Mouse (Mus musculus) midbrain, embryonic 14.5 days (tissue): ENCODE data around the gene Kcnk5. TPM values are rescaled to one million over a fixed set of nuclear protein-coding genes. Genes with fewer than 3 reads are reported as not detected.
A peak's percentile ranks its signal among the peaks of the same experiment; 100 is the strongest.

Experiments used
- ATAC-seq: fragments of 200-750 bp; cut with Nextera tagmentation; 2 replicates; pipeline ENCODE4 v1.8.0; 2017; ENCODE audit warnings: moderate number of reproducible peaks, moderate library complexity; ENCODE audit not compliant: low FRiP score, low TSS enrichment
- DNase-seq: peaks from one replicate; pipeline ENCODE4 v3.0.0-alpha.2; 2015
- H3K27ac ChIP-seq: fragments of 300-500 bp; sonication (generic); replicated peaks from 2 replicates; pipeline ENCODE4 v1.5.1; 2014; ENCODE audit warnings: mild to moderate bottlenecking, low read depth, low read length, moderate library complexity
- H3K27me3 ChIP-seq: fragments of 300-500 bp; sonication (generic); 2 replicates; pipeline ENCODE4 v1.6.1; 2014; ENCODE audit warnings: low read length, control low read depth, mixed read lengths; ENCODE audit not compliant: control insufficient read depth, insufficient read depth
- H3K36me3 ChIP-seq: fragments of 300-500 bp; sonication (generic); 2 replicates; pipeline ENCODE4 v1.6.1; 2014; ENCODE audit warnings: low read length, control low read depth; ENCODE audit not compliant: control insufficient read depth, insufficient read depth
- H3K4me1 ChIP-seq: fragments of 300-500 bp; sonication (generic); 2 replicates; pipeline ENCODE4 v1.6.1; 2014; ENCODE audit warnings: mild to moderate bottlenecking, antibody characterized with exemption, low read length, control low read depth; ENCODE audit not compliant: control insufficient read depth, insufficient read depth
- H3K4me2 ChIP-seq: fragments of 300-500 bp; sonication (generic); 2 replicates; pipeline ENCODE4 v1.6.1; 2014; ENCODE audit warnings: mild to moderate bottlenecking, low read length, moderate library complexity
- H3K4me3 ChIP-seq: fragments of 300-500 bp; sonication (generic); replicated peaks from 2 replicates; pipeline ENCODE4 v1.5.1; 2014; ENCODE audit warnings: low read depth, low read length
- H3K9ac ChIP-seq: fragments of 300-500 bp; sonication (generic); replicated peaks from 2 replicates; pipeline ENCODE4 v1.6.1; 2014; ENCODE audit warnings: mild to moderate bottlenecking, low read length, moderate library complexity
- H3K9me3 ChIP-seq: fragments of 300-500 bp; sonication (generic); 2 replicates; pipeline ENCODE4 v1.6.1; 2016; ENCODE audit warnings: low read length, control low read depth, mixed read lengths; ENCODE audit not compliant: control insufficient read depth
- WGBS: fragments of 180-500 bp; shearing (Covaris S2); extraction: QIAGEN DNeasy Blood & Tissue Kit; methylation state at CpG from one replicate; pipeline ENCODE4 v1.1.7; 2014; 5-methylcytosine and 5-hydroxymethylcytosine counted together
- polyA plus RNA-seq: library from polyadenylated mRNA; unstranded; fragments of >200 nt; fragmentation: Nextera tagmentation; extraction: Ambion mirVana; gene quantifications from 2 replicates; pipeline ENCODE4 v1.2.1, GENCODE M21; 2014

The Kcnk5 gene
- polyA plus RNA-seq, 1 experiment from 2014 or later, result 0.88 TPM

DNA sequence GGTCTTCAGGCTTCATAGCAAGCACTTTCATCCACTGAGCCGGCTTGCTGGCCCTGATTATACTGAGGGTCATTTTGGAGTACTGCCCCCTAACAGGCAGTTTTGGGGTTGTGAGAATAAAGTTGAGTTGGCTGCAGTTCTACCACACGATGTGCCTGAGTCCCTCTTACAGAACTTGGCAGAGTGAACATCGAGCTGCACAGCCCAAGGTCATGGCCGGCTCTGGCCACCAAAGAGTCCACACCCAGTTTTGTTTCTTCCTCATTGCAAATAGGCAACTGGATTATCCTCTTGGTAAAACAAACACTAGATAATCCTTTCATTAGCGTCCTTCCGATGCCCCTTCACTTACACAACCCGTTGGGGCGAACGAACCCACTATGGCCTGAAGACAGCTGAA is 3.8 kb upstream of the Kcnk5 start:
- ATAC-seq (no peak), DNase-seq (no peak)
- H3K9me3 ChIP-seq, result no peaks in the 10 kb centered on the region
- H3K36me3 ChIP-seq, result no peaks in the 10 kb centered on the region
- no peak overlapping the region for H3K9ac ChIP-seq
- no peak overlapping the region for H3K27ac ChIP-seq
- no peak overlapping the region for H3K4me2 ChIP-seq
- H3K27me3 ChIP-seq, result no peaks in the 10 kb centered on the region; the same call in 1 of the 2 replicates
- WGBS, result 81% methylated on average over 9 of the region's 9 CpGs
- H3K4me3 ChIP-seq, result no peak overlapping the region
- peaks cover 10% of the 10 kb centered on the region; the same call in 1 of the 2 replicates for H3K4me1 ChIP-seq

DNA sequence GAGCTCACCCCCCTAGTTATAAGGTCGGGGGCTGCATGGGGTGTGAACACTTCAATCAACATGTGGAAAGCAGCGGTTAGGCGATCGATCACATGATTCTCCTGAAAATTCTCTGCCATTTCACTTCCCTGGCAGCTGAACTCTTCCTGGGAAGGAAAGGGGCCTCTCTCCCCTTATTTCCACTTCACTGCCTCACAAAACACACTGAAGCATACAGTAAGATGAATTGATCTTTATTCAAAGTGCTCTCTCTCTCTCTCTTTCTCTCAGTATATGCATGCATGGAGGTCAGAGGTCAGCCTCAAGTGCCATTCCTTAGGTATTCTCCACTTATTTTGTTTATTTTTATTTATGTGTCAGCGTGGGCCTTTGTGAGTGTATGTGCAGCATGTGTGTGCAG is 2.1 kb upstream of the Kcnk5 start:
- no peak for ATAC-seq
- WGBS, result 68% methylated on average over 5 of the region's 5 CpGs
- H3K9ac ChIP-seq, result no peak overlapping the region

DNA sequence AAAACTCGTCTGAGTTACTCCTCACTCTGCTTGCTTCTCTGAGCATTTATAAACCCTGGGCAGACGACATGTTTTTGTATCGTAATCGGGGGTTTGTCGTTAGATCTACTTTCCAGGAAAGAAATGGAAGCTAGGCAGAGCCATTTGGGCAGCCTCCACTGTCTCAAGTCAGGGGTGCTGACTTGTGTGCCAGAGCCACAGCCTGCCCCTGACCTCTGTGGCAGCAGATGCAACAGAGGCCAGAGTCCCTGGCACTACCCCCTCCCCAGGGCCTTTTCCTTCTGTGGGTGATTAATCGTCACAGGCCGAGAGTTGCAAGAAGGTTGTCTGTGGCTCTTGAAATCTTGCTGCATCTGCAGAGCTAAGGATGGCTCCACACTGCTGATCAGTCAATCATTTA is 987 bp upstream of the Kcnk5 start:
- Histone ChIP-seq H3K27me3 (no peaks in the 10 kb centered on the region; the same call in 1 of the 2 replicates), H3K9ac (no peak overlapping the region), H3K27ac (no peak overlapping the region), H3K4me3 (no peak overlapping the region), H3K4me2 (no peak overlapping the region), H3K36me3 (no peaks in the 10 kb centered on the region), H3K4me1 (peaks cover 12% of the 10 kb centered on the region; the same call in 1 of the 2 replicates), H3K9me3 (no peaks in the 10 kb centered on the region)
- no peak for DNase-seq
- no peak for ATAC-seq
- 86% methylated on average over 7 of the region's 7 CpGs for WGBS

More for the DNA sequence above, 2.1 kb upstream of the Kcnk5 start:
- H3K27me3 ChIP-seq, result no peaks in the 10 kb centered on the region; the same call in 1 of the 2 replicates
- peaks cover 12% of the 10 kb centered on the region; the same call in 1 of the 2 replicates for H3K4me1 ChIP-seq
- H3K4me3 ChIP-seq, result no peak overlapping the region
- no peaks in the 10 kb centered on the region for H3K36me3 ChIP-seq
- no peak overlapping the region for H3K27ac ChIP-seq
- DNase-seq, result no peak
- no peak overlapping the region for H3K4me2 ChIP-seq
- no peaks in the 10 kb centered on the region for H3K9me3 ChIP-seq

DNA sequence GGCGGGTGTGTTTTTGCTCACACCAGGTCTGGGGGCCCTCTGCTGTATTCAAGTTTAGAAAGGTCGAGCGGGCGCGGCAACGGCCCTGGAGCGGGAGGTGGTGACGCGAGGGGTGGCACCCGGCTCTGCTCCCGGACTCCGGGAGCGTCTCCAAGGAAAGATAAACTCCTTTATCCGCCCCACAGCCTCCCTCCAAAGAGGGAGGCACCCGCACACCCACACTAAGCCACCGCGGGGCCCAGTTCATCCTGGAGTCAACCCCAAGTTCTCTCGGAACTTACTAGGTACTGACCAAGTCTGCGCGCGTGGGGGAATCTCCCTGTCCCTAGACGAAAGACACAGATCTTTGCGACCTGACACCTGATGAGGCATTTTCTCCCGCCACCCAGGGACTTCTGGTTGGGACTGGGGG is 852 bp downstream of the Kcnk5 start:
- Histone ChIP-seq H3K4me1 (peaks cover 12% of the 10 kb centered on the region; the same call in 1 of the 2 replicates), H3K9me3 (no peaks in the 10 kb centered on the region), H3K9ac (no peak overlapping the region; the same call in 1 of the 2 replicates), H3K27me3 (no peaks in the 10 kb centered on the region; the same call in 1 of the 2 replicates), H3K4me3 (peak overlapping the region; percentile 55), H3K36me3 (no peaks in the 10 kb centered on the region), H3K4me2 (peak overlapping the region; percentile 92), H3K27ac (no peak overlapping the region)
- no peak for DNase-seq
- under 1% methylated on average over 24 of the region's 24 CpGs for WGBS
- ATAC-seq, result peak; percentile 13; the same call in 1 of the 2 replicates

DNA sequence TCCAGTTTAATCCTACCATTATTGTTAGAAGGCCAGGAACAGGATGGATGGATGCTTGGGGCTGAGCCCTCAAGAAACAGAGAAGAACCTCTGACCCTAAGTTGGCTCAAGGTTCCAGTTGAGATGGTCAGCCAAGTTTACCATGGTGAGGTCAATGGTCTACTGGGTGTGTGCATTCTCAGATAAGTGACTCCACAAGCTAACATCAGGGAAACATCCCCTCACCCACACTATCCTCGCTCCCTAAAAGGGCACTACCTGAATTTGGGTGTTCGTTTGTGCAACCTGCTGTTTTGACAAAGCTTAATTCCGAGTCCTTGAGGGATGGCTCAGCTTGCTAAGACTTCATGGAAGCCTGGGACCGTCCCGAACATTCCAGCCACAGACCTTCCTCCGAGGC is 1.3 kb downstream of the Kcnk5 start:
- H3K4me1 ChIP-seq, result peaks cover 12% of the 10 kb centered on the region; the same call in 1 of the 2 replicates
- WGBS, result 8% methylated on average over 6 of the region's 6 CpGs
- ATAC-seq, result no peak
- no peaks in the 10 kb centered on the region; the same call in 1 of the 2 replicates for H3K27me3 ChIP-seq
- no peak overlapping the region for H3K27ac ChIP-seq
- no peak for DNase-seq
- H3K4me2 ChIP-seq, result peak overlapping the region; percentile 92
- H3K9me3 ChIP-seq, result no peaks in the 10 kb centered on the region
- peak overlapping the region; percentile 55 for H3K4me3 ChIP-seq
- no peak overlapping the region; the same call in 1 of the 2 replicates for H3K9ac ChIP-seq
- no peaks in the 10 kb centered on the region for H3K36me3 ChIP-seq

DNA sequence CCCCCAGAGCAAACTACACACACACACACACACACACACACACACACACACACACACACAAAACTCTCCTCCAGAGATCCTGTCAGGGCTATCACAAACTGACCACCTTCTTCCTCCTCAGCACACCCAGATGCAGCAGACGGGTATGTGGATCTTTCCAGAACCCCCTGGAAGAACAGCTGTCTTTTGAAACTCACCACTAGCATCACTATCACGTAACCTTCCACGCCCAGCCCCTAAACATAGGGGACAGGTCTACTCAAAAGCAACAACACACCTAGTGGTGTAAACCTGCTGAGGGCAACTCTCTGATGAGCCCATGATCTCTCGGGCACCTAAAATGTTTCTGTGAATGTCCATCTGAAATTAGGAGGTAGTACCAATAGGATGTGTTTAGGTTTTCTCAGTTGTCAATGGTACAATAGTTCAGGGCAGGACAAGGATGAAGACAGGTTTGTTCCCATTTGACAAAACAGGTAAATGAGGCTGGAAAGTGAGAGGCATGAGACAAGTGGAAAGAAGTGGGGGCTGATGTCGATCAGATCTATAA is 1.8 kb downstream of the Kcnk5 start:
- H3K27me3 ChIP-seq, result no peaks in the 10 kb centered on the region; the same call in 1 of the 2 replicates
- DNase-seq (no peak), ATAC-seq (no peak)
- H3K4me2 ChIP-seq, result peak overlapping the region; percentile 92; the same call in 1 of the 2 replicates
- peaks cover 12% of the 10 kb centered on the region; the same call in 1 of the 2 replicates for H3K4me1 ChIP-seq
- WGBS, result 74% methylated on average over 5 of the region's 5 CpGs
- no peak overlapping the region for H3K9ac ChIP-seq
- H3K9me3 ChIP-seq, result no peaks in the 10 kb centered on the region
- H3K4me3 ChIP-seq, result no peak overlapping the region
- no peaks in the 10 kb centered on the region for H3K36me3 ChIP-seq
- no peak overlapping the region for H3K27ac ChIP-seq

DNA sequence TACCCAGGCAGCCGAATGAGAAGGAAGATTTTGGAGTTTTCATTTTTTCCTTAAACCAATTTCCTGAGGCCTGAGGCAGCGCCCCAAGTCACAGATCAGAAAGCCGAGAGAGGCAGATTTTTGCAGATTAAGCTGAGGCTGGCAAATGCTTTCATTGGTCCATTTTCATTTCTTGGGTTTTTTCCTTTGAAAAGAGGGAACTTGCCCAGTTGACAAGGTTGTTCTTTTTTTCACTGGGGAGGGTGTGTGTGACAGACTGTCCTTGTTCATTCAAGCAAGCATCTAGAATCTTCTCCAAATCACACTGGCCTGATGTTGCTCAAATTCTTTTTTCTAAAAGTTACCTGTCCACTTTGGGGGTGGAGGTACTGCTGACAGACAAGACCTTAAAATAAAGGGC is 2.5 kb downstream of the Kcnk5 start:
- no peak for DNase-seq
- H3K27ac ChIP-seq, result no peak overlapping the region
- 16% methylated on average over 3 of the region's 3 CpGs for WGBS
- H3K4me3 ChIP-seq, result no peak overlapping the region
- H3K9me3 ChIP-seq, result no peaks in the 10 kb centered on the region
- H3K4me2 ChIP-seq, result no peak overlapping the region
- no peaks in the 10 kb centered on the region; the same call in 1 of the 2 replicates for H3K27me3 ChIP-seq
- no peak overlapping the region for H3K9ac ChIP-seq
- peaks cover 12% of the 10 kb centered on the region; the same call in 1 of the 2 replicates for H3K4me1 ChIP-seq
- ATAC-seq, result no peak
- H3K36me3 ChIP-seq, result no peaks in the 10 kb centered on the region

DNA sequence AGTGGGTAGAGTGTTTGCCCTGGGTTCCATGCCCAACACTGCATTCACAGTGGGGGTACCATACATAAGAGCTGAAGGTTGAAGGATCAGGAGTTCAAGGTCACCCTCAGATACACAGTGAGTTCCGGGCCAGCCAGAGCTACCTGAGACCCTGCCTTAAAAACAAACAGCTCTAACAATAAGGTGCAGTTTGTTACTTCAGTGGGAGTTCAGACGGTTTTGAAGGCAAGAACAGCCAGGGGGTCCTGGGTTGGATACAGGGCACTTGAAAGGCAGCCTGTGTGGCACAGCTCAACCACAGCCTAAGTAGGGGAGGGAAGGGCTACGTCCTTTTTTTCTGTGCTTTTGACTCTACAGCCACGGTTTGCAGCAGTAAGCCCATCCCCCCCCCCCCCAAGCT is 3.0 kb downstream of the Kcnk5 start:
- no peak for DNase-seq
- H3K9ac ChIP-seq, result no peak overlapping the region
- H3K36me3 ChIP-seq, result no peaks in the 10 kb centered on the region
- H3K4me3 ChIP-seq, result no peak overlapping the region
- H3K9me3 ChIP-seq, result no peaks in the 10 kb centered on the region
- H3K27me3 ChIP-seq, result no peaks in the 10 kb centered on the region; the same call in 1 of the 2 replicates
- ATAC-seq, result no peak
- H3K4me1 ChIP-seq, result peaks cover 12% of the 10 kb centered on the region; the same call in 1 of the 2 replicates
- H3K4me2 ChIP-seq, result no peak overlapping the region
- 16% methylated on average over 4 of the region's 4 CpGs for WGBS
- H3K27ac ChIP-seq, result no peak overlapping the region
